Mouse (Mus musculus) C2C12 (cell line): ENCODE measurements around the gene Dusp22.

Experiments
- CEBPB ChIP-seq: IDR thresholded peaks from one replicate; pipeline ENCODE4 v1.6.1; 2011; ENCODE audit warnings: low read depth, mild to moderate bottlenecking, control low read depth, moderate library complexity
- CTCF ChIP-seq: IDR thresholded peaks from one replicate; pipeline ENCODE4 v1.5.1; 2011; ENCODE audit not compliant: control insufficient read depth, insufficient read depth, insufficient read length
- MAX ChIP-seq: IDR thresholded peaks from one replicate; pipeline ENCODE4 v1.6.1; 2011; ENCODE audit warnings: mild to moderate bottlenecking, control low read depth
- MYOD1 ChIP-seq: IDR thresholded peaks from one replicate; pipeline ENCODE4 v1.6.1; 2011; ENCODE audit warnings: low read depth; ENCODE audit not compliant: control insufficient read depth, insufficient read length
- MYOG ChIP-seq: IDR thresholded peaks from one replicate; pipeline ENCODE4 v1.6.1; 2011; ENCODE audit not compliant: control insufficient read depth, insufficient read length; ENCODE audit errors: extremely low read depth
- USF1 ChIP-seq: IDR thresholded peaks from one replicate; pipeline ENCODE4 v1.6.1; 2011; ENCODE audit warnings: low read depth, mild to moderate bottlenecking, control low read depth, moderate library complexity

DNA sequence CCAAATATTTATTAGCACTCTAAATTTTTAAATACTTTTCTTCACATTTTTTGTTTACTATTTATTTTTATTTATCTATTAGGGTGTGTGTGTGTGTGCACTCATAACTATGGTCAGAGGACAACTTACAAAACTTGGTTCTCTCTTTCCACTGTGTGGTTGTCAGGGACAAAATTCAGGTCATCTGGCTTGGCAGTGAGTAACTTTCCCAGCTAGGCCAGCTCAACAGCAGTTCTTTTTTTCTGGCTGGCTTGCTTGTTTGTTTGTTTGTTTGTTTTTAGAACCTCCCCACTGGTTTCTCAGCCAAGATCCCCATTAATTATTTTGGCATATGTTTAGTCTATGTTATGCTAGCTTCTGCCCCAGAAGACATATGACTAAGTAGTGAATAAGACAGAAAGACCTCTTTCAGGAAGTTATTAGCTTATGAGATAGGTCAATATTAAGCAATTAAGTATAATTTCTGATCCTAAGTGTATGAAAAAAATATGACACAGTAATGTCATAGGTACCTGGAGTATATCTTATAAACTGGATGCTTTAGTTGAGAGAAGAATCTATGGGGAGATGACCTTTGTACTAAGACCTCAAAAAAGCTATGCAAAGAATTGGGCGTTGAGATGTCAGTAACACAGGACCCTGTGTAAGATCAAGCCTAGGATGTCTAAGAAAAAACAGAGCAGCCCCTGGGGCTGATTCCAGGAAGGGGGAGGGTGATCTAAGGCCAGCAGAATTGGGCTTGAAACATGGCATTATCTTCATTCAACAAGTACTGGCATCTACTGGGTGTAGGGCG, 1.4 kb upstream of the Dusp22 start:
- TF ChIP-seq CTCF = no peak
- no peak for TF ChIP-seq MYOG
- TF ChIP-seq CEBPB = no peak
- TF ChIP-seq USF1 = no peak
- TF ChIP-seq MYOD1 = no peak
- no peak for TF ChIP-seq MAX
